Mouse (Mus musculus) ES-E14 (cell line): ENCODE results near the gene Hspa4. TPM values are rescaled to one million over a fixed set of nuclear protein-coding genes. Genes with fewer than 3 reads are reported as not detected.

Source experiments
- DNase-seq: peaks from one replicate; pipeline ENCODE4 v3.0.0-alpha.2; 2013; ENCODE audit warnings: low read depth, low spot score
- H3K27ac ChIP-seq: 2 replicates; pipeline ENCODE4 v1.5.1; 2012; ENCODE audit warnings: low read depth, mild to moderate bottlenecking, low read length, moderate library complexity, mixed read lengths; ENCODE audit not compliant: poor library complexity, insufficient read depth, severe bottlenecking
- H3K36me3 ChIP-seq: 2 replicates; pipeline ENCODE4 v1.6.1; 2012; ENCODE audit warnings: mild to moderate bottlenecking, low read length, moderate library complexity, mixed read lengths; ENCODE audit not compliant: control insufficient read depth, poor library complexity, insufficient read depth, severe bottlenecking
- H3K4me1 ChIP-seq, 2 experiments: fragments of 150-350 bp in 1 of 2; sonication (generic) in 1 of 2; 2 replicates each; pipeline ENCODE4 v1.6.1; 2012; ENCODE audit warnings: low read length in 2 of 2, mild to moderate bottlenecking in 1 of 2, mixed read lengths in 1 of 2; ENCODE audit not compliant: control insufficient read depth in 2 of 2, insufficient read depth in 2 of 2, poor library complexity in 1 of 2
- H3K4me3 ChIP-seq, 2 experiments: fragments of 150-350 bp in 1 of 2; sonication (generic) in 1 of 2; 2 replicates each; pipeline ENCODE4 v1.5.1; 2012; ENCODE audit warnings: low read length in 2 of 2, low read depth in 1 of 2, mild to moderate bottlenecking in 1 of 2, mixed read lengths in 1 of 2; ENCODE audit not compliant: insufficient read depth in 1 of 2, poor library complexity in 1 of 2, severe bottlenecking in 1 of 2
- H3K9ac ChIP-seq: 2 replicates; pipeline ENCODE4 v1.6.1; 2012; ENCODE audit warnings: low read depth, mild to moderate bottlenecking, low read length, mixed read lengths; ENCODE audit not compliant: poor library complexity, insufficient read depth, severe bottlenecking
- H3K9me3 ChIP-seq: fragments of 150-350 bp; sonication (generic); 2 replicates; pipeline ENCODE4 v1.6.1; 2012; ENCODE audit warnings: low read depth, mild to moderate bottlenecking, low read length; ENCODE audit not compliant: control insufficient read depth, insufficient read depth
- CHD2 ChIP-seq: IDR thresholded peaks from 2 replicates; pipeline ENCODE4 v1.6.1; 2014; ENCODE audit warnings: mild to moderate bottlenecking, low read depth, low read length, inconsistent platforms
- HCFC1 ChIP-seq: IDR thresholded peaks from 2 replicates; pipeline ENCODE4 v1.6.1; 2012; ENCODE audit warnings: low read length, inconsistent platforms, borderline replicate concordance; ENCODE audit not compliant: insufficient read depth
- MAFK ChIP-seq: IDR thresholded peaks from 2 replicates; pipeline ENCODE4 v1.6.1; 2014; ENCODE audit warnings: mild to moderate bottlenecking, low read depth, low read length, inconsistent platforms; ENCODE audit not compliant: insufficient read depth
- ZC3H11A ChIP-seq: IDR thresholded peaks from 2 replicates; pipeline ENCODE4 v1.6.1; 2012; ENCODE audit warnings: low read depth, mild to moderate bottlenecking, inconsistent platforms, low read length, borderline replicate concordance
- ZNF384 ChIP-seq: IDR thresholded peaks from 2 replicates; pipeline ENCODE4 v1.6.1; 2012; ENCODE audit warnings: low read depth, low read length, inconsistent platforms
- in situ Hi-C, 2 experiments: fragments of 600-800 bp; cut with MboI; formaldehyde crosslinking; loops; one replicate each; pipeline ENCODE4 v1.15.1; 2025; ENCODE audit warnings: low sequenced_read_pairs in 2 of 2, inconsistent platforms in 1 of 2; ENCODE audit not compliant: unreplicated experiment in 2 of 2
- total RNA-seq: library from RNA; depleted of rRNA; stranded (reverse); fragments of 300-350 nt; gene quantifications from 2 replicates; pipeline ENCODE4 v1.2.3, GENCODE M21; 2012

Gene Hspa4
- total RNA-seq, 1 experiment = 280 TPM

GRCm38 (mm10) chr11:53256914-53257313, 43.3 kb downstream of the Hspa4 start:
- H3K4me1 ChIP-seq = peaks cover 1 to 21% of the 10 kb centered on the region in 2 experiments; a peak in 2 of 4 replicates
- no peaks in the 10 kb centered on the region for H3K9me3 ChIP-seq
- H3K27ac ChIP-seq = peak overlapping the region; percentile 76; the same call in 1 of the 2 replicates
- TF ChIP-seq MAFK (no peak), CHD2 (no peak), HCFC1 (no peak), ZNF384 (no peak), ZC3H11A (no peak)
- no peak overlapping the region for H3K9ac ChIP-seq
- H3K4me3 ChIP-seq = no peak overlapping the region
- peaks cover 17% of the 10 kb centered on the region for H3K36me3 ChIP-seq
- no peak for DNase-seq
- in situ Hi-C loops = no loop called here

GRCm38 (mm10) chr11:53254926-53255325, 45.3 kb downstream of the Hspa4 start:
- no peak overlapping the region for H3K27ac ChIP-seq
- H3K4me3 ChIP-seq = no peak overlapping the region
- H3K9ac ChIP-seq = no peak overlapping the region
- in situ Hi-C loops = no loop called here
- H3K9me3 ChIP-seq = no peaks in the 10 kb centered on the region
- peaks cover 1 to 15% of the 10 kb centered on the region in 2 experiments; a peak in 2 of 4 replicates for H3K4me1 ChIP-seq
- TF ChIP-seq CHD2 = no peak
- peak; percentile 56; the same call in 1 of the 2 replicates for TF ChIP-seq ZC3H11A
- peak; percentile 71 for DNase-seq
- H3K36me3 ChIP-seq = peaks cover 6% of the 10 kb centered on the region; the same call in 1 of the 2 replicates

GRCm38 (mm10) chr11:53254428-53254827, 45.8 kb downstream of the Hspa4 start:
- Histone ChIP-seq H3K4me3 (no peak overlapping the region), H3K9me3 (no peaks in the 10 kb centered on the region), H3K9ac (no peak overlapping the region), H3K4me1 (peaks cover 1 to 15% of the 10 kb centered on the region in 2 experiments; a peak in 2 of 4 replicates), H3K36me3 (peaks cover 5% of the 10 kb centered on the region; the same call in 1 of the 2 replicates), H3K27ac (no peak overlapping the region)
- in situ Hi-C loops = no loop called here
- peak; percentile 34 for DNase-seq
- no peak for TF ChIP-seq MAFK
- TF ChIP-seq ZNF384 = no peak
- TF ChIP-seq CHD2 = no peak
- no peak for TF ChIP-seq ZC3H11A
- TF ChIP-seq HCFC1 = no peak

GRCm38 (mm10) chr11:53252186-53253119, 47.8 kb downstream of the Hspa4 start:
- Histone ChIP-seq H3K9me3 (no peaks in the 10 kb centered on the region), H3K27ac (no peak overlapping the region), H3K9ac (no peak overlapping the region), H3K36me3 (no peaks in the 10 kb centered on the region), H3K4me1 (no peaks in the 10 kb centered on the region; a peak in 1 of 4 replicates), H3K4me3 (no peak overlapping the region)
- in situ Hi-C loops = no loop called here
- TF ChIP-seq CHD2 (no peak), MAFK (no peak), ZC3H11A (no peak), ZNF384 (no peak), HCFC1 (no peak)
- no peak for DNase-seq
